Mouse (Mus musculus) small intestine, adult 2 months (tissue): Measurements from ENCODE around the gene Gabrb1.

Experiments
- CTCF ChIP-seq: fragments of 200-500 bp; IDR thresholded peaks from 2 replicates; pipeline ENCODE4 v1.5.1; 2012; ENCODE audit warnings: low read depth, mild to moderate bottlenecking, control low read depth, inconsistent platforms, low read length, moderate library complexity, mixed read lengths; ENCODE audit not compliant: insufficient replicate concordance, insufficient read length; ENCODE audit errors: extremely low read depth
- POLR2A ChIP-seq: fragments of 200-500 bp; IDR thresholded peaks from 2 replicates; pipeline ENCODE4 v1.6.1; 2012; ENCODE audit warnings: low read depth, mild to moderate bottlenecking, control low read depth, inconsistent platforms, low read length, moderate library complexity

- TF ChIP-seq CTCF (no peak), POLR2A (no peak)
Measured at GRCm38 (mm10) chr5:72164386-72164785, 506.5 kb downstream of the Gabrb1 start.
